Mouse (Mus musculus) MEL (cell line): ENCODE data around the gene Prrg2.

ENCODE experiments used
- CHD1 ChIP-seq: IDR thresholded peaks from 2 replicates; pipeline ENCODE4 v1.6.1; 2012; ENCODE audit warnings: low read depth, mild to moderate bottlenecking, inconsistent platforms, low read length, improper control_type of control experiment
- E2F4 ChIP-seq: IDR thresholded peaks from 2 replicates; pipeline ENCODE4 v1.6.1; 2011; ENCODE audit warnings: low read depth, low read length, improper control_type of control experiment, borderline replicate concordance
- EP300 ChIP-seq, 2 experiments: IDR thresholded peaks; 2 replicates each; pipeline ENCODE4 v1.6.1; 2011; ENCODE audit warnings: improper control_type of control experiment in 2 of 2, low read length in 2 of 2, low read depth in 1 of 2, mild to moderate bottlenecking in 1 of 2
- MXI1 ChIP-seq: IDR thresholded peaks from 2 replicates; pipeline ENCODE4 v1.6.1; 2011; ENCODE audit warnings: mild to moderate bottlenecking, low read depth, low read length, improper control_type of control experiment

- TF ChIP-seq EP300 (IDR thresholded peaks at IDR 0.05; ENCODE audit: low read depth in 1 of 2, low read length in 2 of 2) (no peak), MXI1 (no peak), CHD1 (no peak), E2F4 (no peak)
Measured at GRCm38 (mm10) chr7:45014096-45014451, 48.4 kb downstream of the Prrg2 start.
